Mouse (Mus musculus) intestine, postnatal 0 days (tissue): ENCODE results near the gene Mmp24. TPM values are rescaled to one million over a fixed set of nuclear protein-coding genes. Genes with fewer than 3 reads are reported as not detected.

ENCODE experiments used
- ATAC-seq: fragments of 200-750 bp; cut with Nextera tagmentation; 2 replicates; pipeline ENCODE4 v1.8.0; 2017; ENCODE audit warnings: mild to moderate bottlenecking, moderate TSS enrichment, moderate library complexity
- H3K27ac ChIP-seq: fragments of 300-500 bp; sonication (generic); 2 replicates; pipeline ENCODE4 v1.5.1; 2014; ENCODE audit warnings: mild to moderate bottlenecking, low read depth, low read length, moderate library complexity
- H3K27me3 ChIP-seq: fragments of 300-500 bp; sonication (generic); replicated peaks from 2 replicates; pipeline ENCODE4 v1.6.1; 2014; ENCODE audit warnings: low read length, mixed read lengths; ENCODE audit not compliant: control insufficient read depth, insufficient read depth
- H3K36me3 ChIP-seq: fragments of 300-500 bp; sonication (generic); 2 replicates; pipeline ENCODE4 v1.6.1; 2014; ENCODE audit warnings: mild to moderate bottlenecking, moderate library complexity; ENCODE audit not compliant: control insufficient read depth, insufficient read depth
- H3K4me1 ChIP-seq: fragments of 300-500 bp; sonication (generic); replicated peaks from 2 replicates; pipeline ENCODE4 v1.6.1; 2014; ENCODE audit warnings: antibody characterized with exemption, low read length, mixed read lengths; ENCODE audit not compliant: control insufficient read depth, insufficient read depth
- H3K4me2 ChIP-seq: fragments of 300-500 bp; sonication (generic); replicated peaks from 2 replicates; pipeline ENCODE4 v1.6.1; 2014; ENCODE audit warnings: low read depth, mild to moderate bottlenecking, moderate library complexity
- H3K4me3 ChIP-seq: fragments of 300-500 bp; sonication (generic); 2 replicates; pipeline ENCODE4 v1.5.1; 2014; ENCODE audit warnings: low read depth, low read length
- H3K9ac ChIP-seq: fragments of 300-500 bp; sonication (generic); 2 replicates; pipeline ENCODE4 v1.6.1; 2014; ENCODE audit warnings: mild to moderate bottlenecking, low read depth, low read length
- H3K9me3 ChIP-seq: fragments of 300-500 bp; sonication (generic); 2 replicates; pipeline ENCODE4 v1.6.1; 2016; ENCODE audit warnings: mixed run types; ENCODE audit not compliant: control insufficient read depth
- CTCF ChIP-seq: sonication (generic); IDR thresholded peaks from 2 replicates; pipeline ENCODE4 v1.5.1; 2016; ENCODE audit warnings: low read depth, mild to moderate bottlenecking, control low read depth, antibody characterized with exemption, moderate library complexity
- WGBS: fragments of 180-500 bp; shearing (Covaris S2); extraction: QIAGEN DNeasy Blood & Tissue Kit; methylation state at CpG from one replicate; pipeline ENCODE4 v1.1.7; 2014; 5-methylcytosine and 5-hydroxymethylcytosine counted together
- polyA plus RNA-seq: library from polyadenylated mRNA; unstranded; fragments of >200 nt; fragmentation: Nextera tagmentation; extraction: Ambion mirVana; gene quantifications from 2 replicates; pipeline ENCODE4 v1.2.1, GENCODE M21; 2015

Mmp24 gene
- polyA plus RNA-seq, 1 experiment from 2014 or later: 0.22 TPM

GRCm38 (mm10) chr2:155751014-155751786, 23.9 kb upstream of the Mmp24 start, which contains the start of gene Procr:
Procr (plus strand) TSS chr2:155751117.
- no peaks in the 10 kb centered on the region for H3K27me3 ChIP-seq
- ATAC-seq: 0 out of 2 replicates have a peak, but pooled peaks have one; percentile 31
- WGBS: 2% methylated on average over 25 of the region's 25 CpGs
- H3K4me3 ChIP-seq: peak within 1 kb of the TSS; percentile 41
- TF ChIP-seq CTCF: no peak
- peak within 1 kb of the TSS; percentile 72 for H3K4me2 ChIP-seq
- no peaks in the 10 kb centered on the region for H3K9me3 ChIP-seq
- H3K36me3 ChIP-seq: no peaks in the 10 kb centered on the region
- no peak within 1 kb of the TSS; the same call in 1 of the 2 replicates for H3K27ac ChIP-seq
- H3K9ac ChIP-seq: peak within 1 kb of the TSS; percentile 44
- H3K4me1 ChIP-seq: no peaks in the 10 kb centered on the region

GRCm38 (mm10) chr2:155755746-155756145, 19.4 kb upstream of the Mmp24 start:
- peak; percentile 81 for TF ChIP-seq CTCF
- Histone ChIP-seq H3K36me3 (no peaks in the 10 kb centered on the region), H3K4me1 (no peaks in the 10 kb centered on the region), H3K9me3 (no peaks in the 10 kb centered on the region), H3K9ac (no peak overlapping the region), H3K27ac (no peak overlapping the region), H3K4me3 (no peak overlapping the region), H3K4me2 (no peak overlapping the region), H3K27me3 (no peaks in the 10 kb centered on the region)
- 0% methylated on average over 1 of the region's 1 CpGs for WGBS
- ATAC-seq: peak; percentile 58

GRCm38 (mm10) chr2:155756855-155757566, 18.1 kb upstream of the Mmp24 start:
- Histone ChIP-seq H3K27me3 (no peaks in the 10 kb centered on the region), H3K4me3 (no peak overlapping the region), H3K9ac (no peak overlapping the region), H3K4me2 (no peak overlapping the region), H3K27ac (no peak overlapping the region), H3K4me1 (no peaks in the 10 kb centered on the region), H3K36me3 (no peaks in the 10 kb centered on the region), H3K9me3 (no peaks in the 10 kb centered on the region)
- 62% methylated on average over 14 of the region's 14 CpGs for WGBS
- peak; percentile 63 for TF ChIP-seq CTCF
- no peak for ATAC-seq

GRCm38 (mm10) chr2:155764679-155765418, 10.3 kb upstream of the Mmp24 start:
- 62% methylated on average over 13 of the region's 13 CpGs for WGBS
- Histone ChIP-seq H3K9me3 (no peaks in the 10 kb centered on the region), H3K4me2 (no peak overlapping the region), H3K36me3 (no peaks in the 10 kb centered on the region), H3K4me1 (no peaks in the 10 kb centered on the region), H3K27ac (no peak overlapping the region), H3K27me3 (no peaks in the 10 kb centered on the region), H3K4me3 (no peak overlapping the region), H3K9ac (no peak overlapping the region)
- TF ChIP-seq CTCF: peak; percentile 83
- ATAC-seq: no peak; the same call in 1 of the 2 replicates

- Histone ChIP-seq H3K36me3 (no peaks in the 10 kb centered on the region), H3K9me3 (no peaks in the 10 kb centered on the region), H3K4me1 (no peaks in the 10 kb centered on the region), H3K27ac (no peak overlapping the region), H3K9ac (no peak overlapping the region), H3K4me2 (no peak overlapping the region), H3K4me3 (no peak overlapping the region), H3K27me3 (peaks cover 36% of the 10 kb centered on the region)
- TF ChIP-seq CTCF: no peak
- WGBS: 61% methylated on average over 4 of the region's 4 CpGs
- ATAC-seq: no peak
Measured at GRCm38 (mm10) chr2:155773664-155774063, 1.5 kb upstream of the Mmp24 start.
